Mouse (Mus musculus) lung, adult 2 months (tissue): ENCODE results near the gene Plin4. TPM values are rescaled to one million over a fixed set of nuclear protein-coding genes. Genes with fewer than 3 reads are reported as not detected.
A peak's percentile ranks its signal among the peaks of the same experiment; 100 is the strongest.
"Not testable (repeated sequence)": the region's sequence is repeated elsewhere in the genome, so short reads cannot be mapped to it uniquely, and the experiment has no call there.

Experiments
- DNase-seq: peaks from one replicate; pipeline ENCODE4 v3.0.0; 2022
- H3K4me1 ChIP-seq: fragments of 200-500 bp; 2 replicates; pipeline ENCODE4 v1.6.1; 2011; ENCODE audit warnings: low read length; ENCODE audit not compliant: control insufficient read depth, insufficient read depth
- H3K4me3 ChIP-seq: fragments of 200-500 bp; replicated peaks from 2 replicates; pipeline ENCODE3; 2011; ENCODE audit warnings: low read depth, mild to moderate bottlenecking, control low read depth, low read length; ENCODE audit errors: extremely low read depth
- CTCF ChIP-seq: fragments of 200-500 bp; IDR thresholded peaks from 2 replicates; pipeline ENCODE4 v1.5.1; 2011; ENCODE audit warnings: mild to moderate bottlenecking, low read length, control low read depth; ENCODE audit not compliant: insufficient read depth
- POLR2A ChIP-seq: fragments of 200-500 bp; IDR thresholded peaks from 2 replicates; pipeline ENCODE4 v1.6.1; 2011; ENCODE audit warnings: low read depth, mild to moderate bottlenecking, control low read depth, low read length, borderline replicate concordance; ENCODE audit errors: extremely low read depth
- WGBS: fragments of 180-500 bp; shearing (Covaris S2); methylation state at CpG from one replicate; pipeline ENCODE4 v1.1.7; 2018; 5-methylcytosine and 5-hydroxymethylcytosine counted together
- polyA plus RNA-seq: library from polyadenylated mRNA; depleted of rRNA; stranded (reverse); fragments of >200 nt; gene quantifications from 2 replicates; pipeline ENCODE4 v1.2.3, GENCODE M21; 2012

The Plin4 gene
- polyA plus RNA-seq, 1 experiment: 25.2 TPM

GRCm38 (mm10) chr17:56092794-56093193 is 16.8 kb downstream of the Plin4 start:
- Histone ChIP-seq H3K4me3 (no peak overlapping the region), H3K4me1 (no peaks in the 10 kb centered on the region)
- 100% methylated on average over 1 of the region's 1 CpGs for WGBS
- DNase-seq: no peak
- TF ChIP-seq POLR2A (no peak), CTCF (no peak)

- no peak for DNase-seq
- TF ChIP-seq CTCF: no peak
- no peak for TF ChIP-seq POLR2A
- no peaks in the 10 kb centered on the region for H3K4me1 ChIP-seq
- 88% methylated on average over 1 of the region's 1 CpGs for WGBS
- H3K4me3 ChIP-seq: no peak overlapping the region
Measured at GRCm38 (mm10) chr17:56092312-56092711, 17.3 kb downstream of the Plin4 start.

- peaks cover 7% of the 10 kb centered on the region for H3K4me1 ChIP-seq
- 19% methylated on average over 8 of the region's 8 CpGs for WGBS
- H3K4me3 ChIP-seq: no peak overlapping the region
- no peak for TF ChIP-seq POLR2A
- no peak for TF ChIP-seq CTCF
- DNase-seq: no peak
Measured at GRCm38 (mm10) chr17:56080781-56081585, 28.6 kb downstream of the Plin4 start.

- H3K4me3 ChIP-seq: peak overlapping the region; percentile 89
- peaks cover 10% of the 10 kb centered on the region for H3K4me1 ChIP-seq
- under 1% methylated on average over 11 of the region's 11 CpGs for WGBS
- TF ChIP-seq POLR2A (no peak), CTCF (no peak)
- DNase-seq: peak; percentile 16
Measured at GRCm38 (mm10) chr17:56079921-56080320, 29.7 kb downstream of the Plin4 start.

GRCm38 (mm10) chr17:56078880-56079795 is 30.5 kb downstream of the Plin4 start, which contains the start of gene Hdgfl2:
Gene Hdgfl2, plus strand, starts transcription at chr17:56079634.
- Histone ChIP-seq H3K4me3 (peak within 1 kb of the TSS; percentile 89), H3K4me1 (peaks cover 10% of the 10 kb centered on the region)
- TF ChIP-seq POLR2A: peak; percentile 84
- TF ChIP-seq CTCF: no peak
- under 1% methylated on average over 61 of the region's 61 CpGs for WGBS
- peak; percentile 99 for DNase-seq

- H3K4me3 ChIP-seq: not testable (repeated sequence)
- WGBS: 62% methylated on average over 9 of the region's 9 CpGs
- peaks cover 10% of the 10 kb centered on the region for H3K4me1 ChIP-seq
- DNase-seq: peak; percentile 16
Measured at GRCm38 (mm10) chr17:56078361-56078760, 31.2 kb downstream of the Plin4 start.

- no peak for DNase-seq
- Histone ChIP-seq H3K4me1 (peaks cover 10% of the 10 kb centered on the region), H3K4me3 (no peak overlapping the region)
- no peak for TF ChIP-seq CTCF
- no peak for TF ChIP-seq POLR2A
- WGBS: 82% methylated on average over 5 of the region's 5 CpGs
Measured at GRCm38 (mm10) chr17:56077523-56077922, 32.1 kb downstream of the Plin4 start.

GRCm38 (mm10) chr17:56074827-56075208 is 34.8 kb downstream of the Plin4 start, which contains the start of gene Ubxn6:
Gene Ubxn6, minus strand, starts transcription at chr17:56075028.
- TF ChIP-seq POLR2A: peak; percentile 17; the same call in 1 of the 2 replicates
- no peak for TF ChIP-seq CTCF

GRCm38 (mm10) chr17:56074097-56074826 is 35.3 kb downstream of the Plin4 start:
- TF ChIP-seq POLR2A (no peak), CTCF (no peak)

More at GRCm38 (mm10) chr17:56074827-56075208, 34.8 kb downstream of the Plin4 start, which contains the start of gene Ubxn6:
- peak; percentile 94 for DNase-seq
- under 1% methylated on average over 35 of the region's 35 CpGs for WGBS
- Histone ChIP-seq H3K4me1 (peaks cover 7% of the 10 kb centered on the region), H3K4me3 (peak within 1 kb of the TSS; percentile 68)

More at GRCm38 (mm10) chr17:56074097-56074826, 35.3 kb downstream of the Plin4 start:
- DNase-seq: peak; percentile 79
- peaks cover 7% of the 10 kb centered on the region for H3K4me1 ChIP-seq
- WGBS: 8% methylated on average over 22 of the region's 22 CpGs
- peak overlapping the region; percentile 68 for H3K4me3 ChIP-seq
